Mouse (Mus musculus): Measurements from ENCODE around the gene Phf3.

Phf3 gene

GRCm38 (mm10) chr1:30849955-30850354 is 23.8 kb downstream of the Phf3 start:
- TF ChIP-seq GATA4 (IDR thresholded peaks at IDR 0.05; ENCODE audit: insufficient replicate concordance, low read length), result no peak

GRCm38 (mm10) chr1:30847706-30848105 is 26.0 kb downstream of the Phf3 start:
- TF ChIP-seq GATA4 (IDR thresholded peaks at IDR 0.05; ENCODE audit: insufficient replicate concordance, low read length), result no peak

DNA sequence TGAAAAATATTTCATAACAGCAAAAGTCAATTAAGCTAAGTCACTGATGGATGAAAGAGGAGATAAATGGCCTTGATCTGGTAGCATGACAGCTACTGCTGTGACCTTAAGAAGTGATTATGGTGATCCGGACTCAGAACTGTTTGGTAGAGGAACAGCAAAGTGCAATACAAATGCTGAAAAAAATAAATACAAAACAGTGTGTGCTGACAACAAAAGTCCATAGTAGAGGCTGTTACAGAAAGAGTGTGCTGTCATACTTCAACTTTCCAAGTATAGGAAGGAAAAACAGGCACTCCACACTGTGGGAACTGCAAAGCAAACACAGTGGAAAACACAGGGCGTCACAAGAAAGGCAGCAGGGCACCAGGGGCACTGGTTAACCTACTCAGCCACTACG is 34.1 kb downstream of the Phf3 start:
- no peak for TF ChIP-seq GATA4 (IDR thresholded peaks at IDR 0.05; ENCODE audit: insufficient replicate concordance, low read length)

DNA sequence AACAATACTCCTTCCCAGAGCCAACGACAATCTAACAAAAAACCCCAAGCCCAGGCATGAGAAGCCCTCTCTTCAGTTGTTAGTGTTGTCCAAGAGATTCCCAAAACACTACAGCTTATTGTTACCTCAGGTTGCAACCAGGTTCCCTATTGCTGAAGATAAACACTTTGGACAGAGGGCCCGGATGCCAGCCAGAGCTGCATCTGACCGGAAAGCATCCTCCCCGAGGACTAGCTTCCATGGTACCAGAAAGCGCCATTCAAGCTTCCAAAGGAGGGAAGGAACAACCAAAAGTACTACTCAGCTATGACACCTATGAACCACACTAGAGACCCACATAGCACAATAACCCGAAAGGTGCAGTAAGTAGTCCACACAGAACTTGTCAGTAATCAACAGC is 38.2 kb downstream of the Phf3 start:
- TF ChIP-seq GATA4 (IDR thresholded peaks at IDR 0.05; ENCODE audit: insufficient replicate concordance, low read length), result no peak

DNA sequence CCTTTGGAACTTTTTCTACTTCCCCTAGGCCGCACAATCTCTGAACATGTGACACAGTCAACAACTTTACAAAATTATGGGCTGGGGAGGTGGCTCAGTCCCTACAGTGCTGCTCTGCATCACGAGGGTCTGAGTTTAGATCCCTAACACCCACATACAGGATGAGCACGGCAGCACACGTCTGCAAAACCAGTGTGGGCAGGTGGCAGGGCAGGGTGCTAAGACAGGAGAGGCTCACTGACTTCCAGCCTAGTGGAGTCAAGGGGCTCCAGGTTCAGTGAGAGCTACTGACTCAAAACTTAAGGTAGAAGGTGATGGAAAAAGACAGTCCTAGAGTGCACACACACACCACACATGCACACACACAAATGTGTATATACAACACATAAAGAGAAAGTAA is 40.9 kb downstream of the Phf3 start:
- no peak for TF ChIP-seq GATA4 (IDR thresholded peaks at IDR 0.05; ENCODE audit: insufficient replicate concordance, low read length)

DNA sequence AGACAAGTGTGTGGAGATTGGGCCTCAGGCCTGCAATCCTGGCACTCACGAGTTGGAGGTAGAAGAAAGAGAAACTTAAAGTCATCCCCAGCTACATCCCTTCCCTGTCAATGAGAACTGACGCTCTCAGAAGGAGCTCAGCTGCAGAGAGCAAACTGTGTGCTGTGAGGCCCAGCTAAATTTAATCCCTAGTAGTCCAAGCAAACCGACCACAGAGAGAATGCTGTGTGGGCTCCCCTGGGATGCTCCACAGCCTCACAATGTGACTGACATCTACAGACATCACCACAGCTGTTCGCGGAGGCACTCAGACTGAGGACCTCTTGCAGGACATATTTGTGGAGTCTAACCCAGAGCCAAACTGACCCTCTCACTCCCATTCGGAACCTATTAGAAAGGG is 54.3 kb downstream of the Phf3 start:
- no peak for TF ChIP-seq GATA4 (IDR thresholded peaks at IDR 0.05; ENCODE audit: insufficient replicate concordance, low read length)

- no peak for TF ChIP-seq GATA4 (IDR thresholded peaks at IDR 0.05; ENCODE audit: insufficient replicate concordance, low read length)
These were observed 58.1 kb downstream of the Phf3 start for GRCm38 (mm10) chr1:30815609-30816008.

- TF ChIP-seq GATA4 (IDR thresholded peaks at IDR 0.05; ENCODE audit: insufficient replicate concordance, low read length), result no peak
These were observed 58.7 kb downstream of the Phf3 start for GRCm38 (mm10) chr1:30814987-30815386.

- no peak for TF ChIP-seq GATA4 (IDR thresholded peaks at IDR 0.05; ENCODE audit: insufficient replicate concordance, low read length)
These were observed 65.5 kb downstream of the Phf3 start for GRCm38 (mm10) chr1:30808101-30808699.

- no peak for TF ChIP-seq GATA4 (IDR thresholded peaks at IDR 0.05; ENCODE audit: insufficient replicate concordance, low read length)
These were observed 67.9 kb downstream of the Phf3 start for GRCm38 (mm10) chr1:30805688-30806285.

DNA sequence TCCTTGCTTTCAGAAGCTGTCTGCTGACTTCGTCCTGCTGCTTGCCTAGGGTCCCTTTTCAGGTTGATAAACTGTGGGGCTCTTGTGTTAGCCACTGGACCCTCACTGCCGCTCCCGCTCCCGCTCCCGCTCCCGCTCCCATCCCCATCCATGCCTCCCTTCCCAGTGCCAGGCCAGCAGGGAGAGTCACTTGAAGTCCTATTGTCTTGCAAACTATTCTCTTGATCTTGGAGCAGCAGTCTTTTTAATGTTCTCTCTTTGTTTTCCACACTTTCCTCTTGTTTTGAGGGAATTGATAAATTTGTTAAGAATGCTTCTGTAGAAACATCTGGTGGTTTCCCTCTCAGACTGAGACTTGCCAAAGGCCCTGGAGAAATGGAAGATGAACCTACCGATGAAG is 68.8 kb downstream of the Phf3 start:
- no peak for TF ChIP-seq GATA4 (IDR thresholded peaks at IDR 0.05; ENCODE audit: insufficient replicate concordance, low read length)

DNA sequence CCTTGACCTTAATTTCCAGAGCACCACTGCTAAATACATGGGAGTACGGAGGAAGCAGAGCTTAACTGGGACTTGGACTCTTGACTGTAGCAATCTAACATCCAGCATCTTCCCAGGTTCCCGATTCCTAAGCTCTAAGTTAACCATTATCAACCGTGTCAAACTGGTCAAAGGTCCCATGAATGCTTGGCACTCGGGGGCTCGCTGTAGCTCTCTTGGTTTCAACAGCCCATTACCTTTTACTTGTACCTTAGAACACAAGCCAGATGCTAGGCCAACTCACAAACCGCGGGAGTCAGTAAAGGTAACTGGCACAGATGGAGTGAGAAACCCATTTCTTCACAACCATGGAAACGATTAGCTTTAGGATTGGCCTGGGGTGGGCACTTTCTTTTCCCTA is 71.8 kb downstream of the Phf3 start:
- TF ChIP-seq GATA4 (IDR thresholded peaks at IDR 0.05; ENCODE audit: insufficient replicate concordance, low read length), result no peak

DNA sequence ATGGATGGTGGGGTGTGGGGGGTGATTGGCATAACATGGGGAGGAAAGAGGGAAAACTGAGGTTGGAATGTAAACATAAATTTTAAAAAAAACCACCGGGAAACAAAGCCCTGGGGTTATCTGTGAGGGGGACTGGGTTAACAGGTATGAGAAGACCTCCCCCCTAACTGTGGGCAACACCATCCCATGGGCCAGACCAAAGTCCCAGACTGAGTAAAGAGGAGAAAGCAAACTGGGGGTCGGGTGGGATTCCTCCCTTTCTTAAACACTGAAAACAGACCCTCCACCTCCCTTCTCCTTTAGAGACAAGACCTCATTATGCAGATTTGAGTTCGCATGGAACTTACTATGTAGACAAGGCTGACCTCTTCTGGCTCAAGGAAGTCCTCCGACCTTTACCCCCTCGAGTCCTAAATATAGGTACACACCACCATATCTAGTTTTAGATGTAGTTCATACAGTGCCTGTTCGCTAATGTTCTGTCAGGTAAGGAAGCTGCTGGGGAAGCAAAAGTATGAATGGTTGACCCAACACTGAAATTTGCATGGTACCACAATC is 74.4 kb downstream of the Phf3 start:
- TF ChIP-seq GATA4 (IDR thresholded peaks at IDR 0.05; ENCODE audit: insufficient replicate concordance, low read length), result no peak

GRCm38 (mm10) chr1:30794606-30795005 is 79.1 kb downstream of the Phf3 start:
- TF ChIP-seq GATA4 (IDR thresholded peaks at IDR 0.05; ENCODE audit: insufficient replicate concordance, low read length), result no peak

GRCm38 (mm10) chr1:30793357-30793883 is 80.3 kb downstream of the Phf3 start:
- TF ChIP-seq GATA4 (IDR thresholded peaks at IDR 0.05; ENCODE audit: insufficient replicate concordance, low read length), result no peak

GRCm38 (mm10) chr1:30792935-30793334 is 80.8 kb downstream of the Phf3 start:
- TF ChIP-seq GATA4 (IDR thresholded peaks at IDR 0.05; ENCODE audit: insufficient replicate concordance, low read length), result no peak

GRCm38 (mm10) chr1:30790220-30790619 is 83.5 kb downstream of the Phf3 start:
- no peak for TF ChIP-seq GATA4 (IDR thresholded peaks at IDR 0.05; ENCODE audit: insufficient replicate concordance, low read length)

Measured in liver, adult (tissue).